Mouse (Mus musculus) CD4-positive, CD25-positive, alpha-beta regulatory T cell, adult 2 months (primary cell): ENCODE measurements around the gene Adprhl1.

Source experiments
- DNase-seq: peaks from one replicate; pipeline ENCODE4 v3.0.0-alpha.2; 2012; ENCODE audit warnings: low read depth, low spot score

Adprhl1 gene

DNA sequence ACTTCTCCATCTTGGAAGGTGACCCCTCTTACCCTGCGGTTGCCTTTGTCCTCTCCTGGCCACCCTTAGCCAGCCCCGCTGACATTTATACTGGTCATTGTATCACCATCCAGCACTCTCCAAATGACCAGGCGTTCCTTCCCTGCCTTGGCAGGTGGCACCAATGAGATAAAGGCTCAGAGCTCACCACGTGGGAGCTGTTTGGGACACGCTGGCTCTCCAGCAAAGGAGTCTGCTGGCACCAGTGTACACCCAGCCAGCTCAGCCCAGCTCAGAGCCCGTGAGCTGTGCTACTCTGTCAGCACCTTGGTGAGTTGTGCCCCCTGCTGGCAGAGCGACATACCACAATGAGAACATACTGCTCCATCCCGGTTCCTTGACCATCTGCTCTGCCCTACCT lies at the start of gene Adprhl1:
TSS of gene Adprhl1 (minus strand) at position 144 of the 400 bp plus-strand sequence.
- peak; percentile 82 for DNase-seq

DNA sequence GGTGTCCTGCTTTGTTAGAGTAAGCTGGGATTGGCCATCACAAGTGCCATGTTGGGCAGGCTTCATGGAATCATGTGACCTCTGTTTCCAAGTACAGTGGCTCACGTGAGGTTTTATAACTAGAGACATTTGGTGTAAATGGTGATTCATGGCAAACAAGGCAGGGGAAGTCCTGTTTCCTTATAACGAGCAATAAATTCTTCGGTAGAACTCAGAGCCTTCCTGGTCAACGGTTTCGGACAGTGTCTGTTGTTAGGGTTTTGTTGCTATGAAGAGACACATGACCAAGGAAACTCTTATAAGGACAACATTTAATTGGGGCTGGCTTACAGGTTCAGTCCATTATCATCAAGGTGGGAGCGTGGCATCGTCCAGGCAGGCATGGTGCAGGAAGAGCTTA lies 47.1 kb upstream of the Adprhl1 start:
- DNase-seq, result no peak

DNA sequence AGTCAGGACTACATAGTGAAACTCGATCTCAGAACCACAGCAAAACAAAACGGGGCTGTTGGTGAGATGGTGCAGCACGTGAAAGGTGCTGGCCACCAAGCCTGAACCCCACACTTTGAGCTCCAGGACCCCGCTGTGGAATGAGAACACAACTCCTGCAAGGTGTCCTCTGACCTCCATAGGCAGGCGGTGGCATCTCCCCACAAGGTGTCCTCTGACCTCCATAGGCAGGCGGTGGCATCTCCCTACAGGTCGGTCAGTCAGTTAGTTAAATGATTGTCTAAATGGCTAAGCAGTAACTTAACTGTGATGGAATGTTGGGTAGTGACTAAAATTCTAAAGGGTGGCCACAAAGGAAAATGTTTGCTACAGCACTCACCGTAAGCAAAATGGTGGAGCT lies 45.6 kb upstream of the Adprhl1 start:
- DNase-seq, result no peak

DNA sequence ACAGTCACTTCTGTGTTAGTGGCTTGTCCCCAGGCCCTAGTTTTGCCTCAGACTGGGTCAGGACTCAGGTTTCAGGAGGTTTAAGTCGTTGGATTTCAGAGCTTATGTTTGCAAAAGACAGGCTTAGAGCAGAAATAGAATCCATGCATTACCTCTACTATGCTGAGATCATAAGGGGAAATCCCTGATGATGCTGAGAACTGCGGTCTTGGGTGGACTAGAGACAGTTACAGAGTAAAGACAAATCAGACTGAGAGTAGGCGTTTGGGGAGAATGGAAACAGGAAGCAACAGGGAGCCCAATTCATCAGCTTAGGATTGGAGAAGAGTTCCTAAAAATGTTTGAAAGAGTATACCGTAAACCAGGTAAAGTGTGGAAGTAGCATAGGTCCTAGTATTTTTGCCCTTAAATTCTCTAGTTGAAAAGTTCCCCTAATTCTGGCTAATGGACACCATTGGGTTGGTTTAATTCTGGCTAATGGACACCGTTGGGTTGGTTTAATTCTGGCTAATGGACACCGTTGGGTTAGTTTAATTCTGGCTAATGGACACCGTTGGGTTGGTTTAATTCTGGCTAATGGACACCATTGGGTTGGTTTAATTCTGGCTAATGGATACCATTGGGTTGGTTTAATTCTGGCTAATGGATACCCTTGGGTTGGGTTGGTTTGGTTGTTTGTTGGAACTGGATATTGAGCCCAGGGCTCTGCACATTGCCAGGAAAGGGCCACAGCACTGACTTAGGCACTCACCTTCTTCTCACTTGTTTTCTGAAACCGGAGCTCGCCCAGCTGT lies 39.9 kb upstream of the Adprhl1 start:
- peak; percentile 53 for DNase-seq

DNA sequence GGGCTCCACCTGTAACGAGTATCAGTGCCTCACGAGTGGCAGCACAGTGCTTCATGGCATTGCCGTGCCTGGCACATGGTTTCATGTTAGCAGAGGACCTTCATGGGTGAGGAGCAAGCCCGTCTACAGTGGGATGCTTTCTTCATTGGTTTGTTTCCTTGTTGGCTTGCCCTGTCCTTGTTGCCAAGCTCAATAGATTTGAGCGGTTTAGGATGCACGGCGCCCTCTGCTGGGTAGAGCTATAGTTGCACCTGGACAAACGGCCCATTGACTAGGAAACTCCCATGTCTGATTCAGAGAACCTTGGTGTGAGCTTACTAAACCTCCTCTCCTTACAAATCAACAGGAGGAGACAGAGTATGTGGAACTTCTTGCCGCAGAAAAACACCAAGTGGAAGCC lies 38.4 kb upstream of the Adprhl1 start:
- DNase-seq, result peak; percentile 89

DNA sequence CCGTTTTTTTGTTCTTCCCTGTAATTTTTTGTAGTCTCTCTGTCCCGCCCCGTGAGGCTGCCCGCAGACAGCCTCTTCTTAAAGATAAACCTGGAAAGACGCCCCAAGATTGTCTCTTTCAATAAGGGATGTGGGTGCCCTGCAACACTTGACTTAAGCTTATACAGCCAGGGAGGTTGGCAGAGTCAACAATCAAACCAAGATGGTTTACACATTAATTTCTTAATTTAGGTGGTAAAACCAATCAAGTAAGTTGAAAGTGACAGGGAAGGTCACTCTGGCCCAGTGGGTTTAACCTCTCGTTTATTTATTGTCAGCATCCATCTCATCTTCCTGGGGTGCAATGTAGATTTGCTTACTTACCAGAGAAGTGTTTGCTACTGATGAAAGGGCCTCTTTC lies 34.7 kb upstream of the Adprhl1 start:
- peak; percentile 16 for DNase-seq

DNA sequence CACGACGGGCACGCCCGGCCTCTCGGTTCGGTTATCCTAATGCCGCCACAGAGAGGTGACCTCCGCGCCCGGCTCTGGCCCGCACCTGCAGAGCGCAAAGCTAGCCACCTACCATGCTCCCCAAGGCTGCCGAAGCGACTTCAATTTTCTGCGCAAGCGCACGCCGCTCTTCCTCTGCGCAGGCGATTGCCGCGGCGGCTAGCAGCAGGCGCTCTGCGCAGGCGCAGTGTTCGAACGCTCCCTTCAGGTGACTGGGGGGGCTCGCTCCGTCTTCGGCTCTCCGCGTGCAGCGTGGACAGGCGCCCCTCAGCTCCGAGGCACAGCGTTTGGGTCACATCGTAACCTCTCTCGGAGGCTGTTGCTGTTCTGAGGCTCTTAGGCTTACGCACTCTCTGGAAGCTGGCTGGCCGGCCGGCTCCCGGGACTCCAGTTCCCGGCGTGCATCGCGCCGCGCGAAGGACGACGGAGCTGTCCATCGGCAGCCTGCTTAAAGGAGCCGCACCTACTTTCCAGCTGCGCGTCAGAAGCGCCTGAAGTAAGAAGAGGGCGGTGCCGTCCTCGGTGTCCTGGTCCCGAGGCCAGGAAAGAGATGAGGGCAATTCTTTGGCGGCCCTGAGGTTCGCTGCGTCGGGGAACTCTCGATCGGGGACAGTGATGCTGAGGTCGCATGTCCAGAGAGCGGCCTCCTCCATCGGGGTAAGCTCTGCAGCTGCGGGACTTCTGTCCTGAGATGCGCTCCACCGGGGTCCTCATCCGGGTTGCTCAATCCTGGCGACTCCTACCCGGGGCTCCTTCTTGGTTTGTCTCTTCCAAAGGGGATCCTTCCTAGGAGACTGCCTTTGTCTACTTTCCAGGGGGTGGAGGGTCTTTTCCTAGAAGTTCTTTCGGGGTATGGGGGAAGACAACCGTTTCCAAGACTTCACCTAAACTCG lies 34.0 kb upstream of the Adprhl1 start, which contains the start of the genes Dcun1d2 and Tmco3:
TSS of gene Dcun1d2 (minus strand) at position 440 of the 932 bp plus-strand sequence.
TSS of gene Tmco3 (plus strand) at position 499 of the 932 bp plus-strand sequence.
- DNase-seq, result peak; percentile 99

DNA sequence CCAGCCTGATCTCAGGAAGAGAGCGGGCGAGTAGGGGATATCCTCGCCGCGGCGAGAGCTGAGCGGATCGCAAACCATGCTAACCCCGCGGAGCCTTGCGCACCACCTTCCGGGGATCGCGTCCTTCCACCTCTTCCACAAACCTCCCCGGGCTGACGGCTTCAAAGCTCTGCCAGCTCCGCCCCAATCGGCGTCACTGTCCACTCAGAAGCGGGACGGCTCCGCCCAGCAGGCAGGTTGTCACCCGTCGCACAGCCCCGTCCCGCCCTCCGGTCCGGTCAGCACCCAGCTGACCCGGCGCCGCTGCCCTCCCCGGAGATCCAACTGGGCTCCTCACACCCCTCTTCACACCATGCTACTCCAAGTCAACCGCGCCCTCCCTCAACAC lies 33.3 kb upstream of the Adprhl1 start:
- peak; percentile 87 for DNase-seq

DNA sequence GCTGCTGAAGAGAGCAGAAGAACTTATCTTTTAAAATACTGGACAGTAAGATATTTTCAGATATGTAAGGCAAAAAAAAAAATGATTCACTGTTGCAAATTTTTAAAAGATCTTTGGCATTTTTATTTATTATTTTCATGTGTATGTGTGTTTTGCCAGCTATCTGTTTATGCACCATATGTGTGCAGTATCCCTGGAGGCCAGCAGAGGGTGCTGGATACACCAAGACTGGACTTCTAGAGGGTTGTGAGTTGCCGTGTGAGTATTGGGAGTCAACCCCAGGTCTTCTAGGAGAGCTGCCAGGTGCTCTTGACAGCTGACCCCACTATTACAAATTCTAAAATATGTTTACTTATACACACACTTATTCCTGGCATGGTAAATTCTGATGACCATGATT lies 29.2 kb upstream of the Adprhl1 start:
- peak; percentile 21 for DNase-seq

DNA sequence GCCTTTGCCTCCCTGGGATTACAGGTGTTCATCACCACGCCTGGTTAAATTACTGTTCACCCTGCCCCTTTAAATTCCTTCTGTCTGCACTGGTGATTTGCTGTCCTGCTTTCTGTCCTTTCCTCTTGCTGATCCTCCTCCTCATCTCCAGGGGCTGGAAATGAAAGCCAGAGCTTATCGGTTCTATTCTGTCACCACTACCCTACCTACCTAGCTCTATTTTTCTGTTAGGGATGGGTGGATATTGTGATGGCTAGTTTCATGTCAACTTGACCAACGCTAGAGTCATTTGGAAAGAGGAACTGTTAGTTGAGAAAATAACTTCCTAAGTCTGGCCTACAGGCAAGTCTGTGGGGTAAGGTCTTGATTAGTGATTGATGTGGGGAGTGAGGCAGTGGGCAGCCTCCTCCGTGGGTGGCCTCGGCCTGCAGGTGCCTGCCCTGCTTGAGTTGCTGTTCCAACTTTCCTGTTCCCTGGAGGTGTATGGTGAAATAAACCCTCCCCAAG lies 23.0 kb upstream of the Adprhl1 start:
- DNase-seq, result no peak

DNA sequence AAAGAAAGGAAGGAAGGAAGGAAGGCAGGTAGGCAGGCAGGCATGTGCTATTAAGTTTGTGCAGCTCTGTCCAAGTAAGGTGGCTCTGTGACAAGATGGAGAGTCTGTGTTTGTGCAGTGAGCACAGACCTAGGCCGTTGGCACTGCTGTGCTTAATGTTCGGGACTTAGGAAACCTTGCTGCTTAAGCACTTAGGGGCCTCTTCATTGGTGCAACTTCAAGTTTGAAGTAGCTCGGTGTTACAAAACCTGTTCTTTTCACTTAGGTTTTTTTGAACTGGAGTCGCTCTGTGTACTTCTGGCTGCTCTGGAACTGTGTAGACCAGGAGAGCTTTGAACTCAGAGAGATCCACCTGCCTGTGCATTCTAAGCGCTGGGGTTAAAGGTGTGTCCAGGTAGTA lies 18.9 kb upstream of the Adprhl1 start:
- no peak for DNase-seq

DNA sequence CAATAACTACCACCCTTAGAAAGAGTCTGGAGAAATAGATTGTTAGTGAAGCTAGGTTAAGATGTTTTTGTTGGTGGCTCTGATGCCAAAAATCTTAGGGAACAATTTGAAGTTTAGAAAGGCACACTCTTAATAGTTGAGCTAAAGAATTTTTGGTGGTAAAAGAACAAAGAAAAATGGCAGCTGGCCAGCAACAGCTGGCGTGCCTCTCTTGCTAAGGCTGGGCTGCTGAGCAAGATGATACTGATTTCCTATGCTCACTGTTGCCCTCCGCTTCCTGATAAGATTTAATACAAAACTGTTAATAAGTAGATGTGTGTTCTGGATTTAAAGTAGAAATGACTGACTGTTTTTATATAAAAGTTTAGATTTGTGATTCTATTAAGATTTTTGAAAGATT lies 13.6 kb upstream of the Adprhl1 start:
- DNase-seq, result no peak

DNA sequence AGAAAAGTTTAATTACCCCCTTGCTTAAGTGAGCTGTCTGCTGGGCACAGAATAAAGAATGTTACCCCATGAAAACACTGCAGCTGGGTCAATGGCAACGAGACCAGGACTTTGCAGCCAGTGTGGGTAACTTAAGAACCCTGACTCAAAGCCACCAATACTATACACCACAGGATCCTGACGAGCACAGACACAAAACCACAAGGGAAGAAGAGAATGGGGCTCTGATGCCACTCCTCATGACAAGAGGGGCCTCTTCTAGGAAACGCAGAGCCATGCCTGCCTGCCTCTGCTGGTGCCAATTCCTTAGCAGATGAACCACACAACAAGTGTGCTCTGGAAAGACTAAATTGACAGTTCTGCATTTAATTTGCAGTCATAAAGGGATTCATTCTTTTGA lies 9.4 kb upstream of the Adprhl1 start:
- DNase-seq, result peak; percentile 34

DNA sequence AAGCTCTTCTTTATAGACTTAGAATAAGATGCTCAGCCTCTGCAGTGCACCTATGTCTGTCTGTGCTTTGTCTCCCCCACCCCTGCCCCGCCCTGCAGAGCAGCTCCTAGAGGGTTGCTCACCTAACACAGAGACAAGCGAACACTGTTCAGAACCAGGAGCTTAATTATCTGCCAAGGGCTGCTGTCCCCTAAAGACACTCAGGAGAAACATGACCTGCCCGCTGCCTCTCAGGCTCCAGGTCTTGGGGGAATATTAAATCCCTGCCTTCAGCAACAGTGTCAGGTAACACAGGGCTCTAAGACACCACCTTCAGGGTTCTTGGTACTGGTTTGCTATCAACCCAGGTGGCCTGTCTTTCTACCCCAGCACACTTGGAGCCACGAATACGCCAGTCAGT lies 549 bp downstream of the Adprhl1 start:
- no peak for DNase-seq

DNA sequence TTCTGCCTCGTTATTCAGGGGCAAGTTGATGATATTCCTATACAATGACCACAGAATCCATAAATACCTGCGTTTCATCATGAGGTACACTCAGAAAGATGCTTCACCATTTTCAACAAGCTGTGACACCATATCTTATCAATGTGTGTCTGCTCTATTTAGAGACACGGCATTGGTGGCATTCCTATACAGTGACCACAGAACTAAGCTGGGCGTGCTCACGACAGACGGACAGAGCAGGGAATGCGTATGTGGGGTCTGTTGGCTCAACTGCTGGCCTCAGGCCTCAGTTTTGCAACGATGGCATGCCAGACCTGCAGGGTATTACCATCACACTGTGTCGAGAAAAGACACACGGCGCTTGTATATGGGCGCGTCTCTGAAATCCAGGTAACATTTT lies 1.1 kb downstream of the Adprhl1 start:
- no peak for DNase-seq

DNA sequence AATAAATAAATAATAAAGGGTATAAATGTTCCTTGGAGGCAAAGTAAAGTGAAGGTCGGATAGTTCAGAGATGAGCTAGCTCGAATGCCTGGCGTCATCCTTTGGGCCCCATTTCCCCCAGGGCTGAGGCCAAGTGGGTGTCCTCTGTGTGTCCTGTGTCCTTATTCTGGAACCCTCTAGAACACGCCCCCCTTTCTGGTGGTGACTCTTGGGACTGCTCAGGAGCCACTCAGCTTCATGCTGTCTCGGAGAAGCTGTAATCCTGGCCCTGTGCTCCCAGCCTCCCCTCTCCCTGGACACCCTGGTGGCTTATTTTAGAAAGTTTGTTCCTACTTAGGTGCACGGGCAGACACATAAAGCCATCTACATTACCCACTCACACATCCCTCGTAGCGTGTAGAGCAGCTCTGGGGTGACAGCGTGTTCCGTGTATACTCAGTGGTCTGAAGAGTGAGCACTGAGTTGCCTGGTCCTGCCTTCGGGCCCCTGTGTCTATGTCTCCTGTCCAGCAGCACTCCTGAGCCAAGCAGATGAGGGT lies 9.6 kb downstream of the Adprhl1 start:
- DNase-seq, result no peak

DNA sequence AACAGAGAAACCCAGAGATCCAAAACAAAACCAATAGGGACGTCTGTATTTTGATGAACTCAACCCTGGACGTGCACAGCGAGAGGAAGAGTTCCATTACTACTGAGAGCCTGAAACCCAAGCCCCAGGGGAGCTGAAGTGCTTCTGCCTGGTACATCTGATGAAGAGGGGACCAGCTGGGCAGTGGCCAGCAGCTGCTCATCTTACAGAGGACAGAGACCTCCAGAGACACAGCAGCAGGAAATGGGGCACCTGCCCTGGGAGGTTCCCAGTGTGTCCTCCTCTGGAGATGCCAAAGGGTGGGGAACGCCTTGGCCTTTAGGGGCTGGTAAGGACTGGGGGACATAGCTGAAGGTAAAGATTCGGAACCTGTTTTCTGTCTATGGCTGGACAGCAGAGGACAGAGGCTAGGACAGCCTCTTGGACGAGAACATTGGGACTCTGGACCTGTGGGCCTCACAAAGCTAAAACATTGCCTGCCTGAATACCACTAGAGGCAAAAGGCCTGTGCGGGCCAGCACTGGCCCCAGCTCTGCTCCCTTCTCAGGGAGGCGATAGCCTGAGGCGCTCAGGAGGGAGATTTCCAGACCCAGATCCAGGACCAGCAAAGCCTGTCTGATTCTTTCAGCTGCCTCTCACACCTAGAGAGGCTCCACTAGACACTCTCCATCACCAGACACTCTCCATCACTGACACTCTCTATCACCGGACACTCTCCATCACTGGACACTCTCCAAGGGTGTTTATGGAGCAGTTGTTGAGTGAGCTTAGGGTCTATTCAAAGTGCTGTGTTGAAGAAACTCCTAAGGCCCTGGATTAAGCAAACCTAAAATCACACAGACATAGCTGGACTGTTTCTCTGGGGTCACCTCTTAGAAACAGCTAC lies 10.7 kb downstream of the Adprhl1 start:
- DNase-seq, result no peak

DNA sequence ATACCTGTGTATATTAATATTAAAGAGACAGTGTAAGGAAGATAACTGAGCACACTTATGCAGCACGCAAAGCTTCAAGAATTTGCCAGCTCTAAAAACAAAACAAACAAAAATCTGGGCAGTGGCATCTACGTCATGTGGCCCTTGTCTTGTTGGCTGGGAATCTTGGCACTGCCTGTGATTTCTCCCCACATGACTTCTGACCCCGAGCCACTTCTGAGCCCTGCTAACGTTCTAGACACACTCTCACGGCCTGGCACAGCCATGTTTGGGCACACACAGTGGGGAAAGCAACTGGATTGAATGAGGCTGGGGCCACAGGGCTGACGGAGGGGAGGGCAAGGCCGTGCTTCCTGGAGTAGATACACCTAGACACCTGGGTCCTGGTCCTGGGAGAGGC lies 13.3 kb downstream of the Adprhl1 start:
- DNase-seq, result no peak

DNA sequence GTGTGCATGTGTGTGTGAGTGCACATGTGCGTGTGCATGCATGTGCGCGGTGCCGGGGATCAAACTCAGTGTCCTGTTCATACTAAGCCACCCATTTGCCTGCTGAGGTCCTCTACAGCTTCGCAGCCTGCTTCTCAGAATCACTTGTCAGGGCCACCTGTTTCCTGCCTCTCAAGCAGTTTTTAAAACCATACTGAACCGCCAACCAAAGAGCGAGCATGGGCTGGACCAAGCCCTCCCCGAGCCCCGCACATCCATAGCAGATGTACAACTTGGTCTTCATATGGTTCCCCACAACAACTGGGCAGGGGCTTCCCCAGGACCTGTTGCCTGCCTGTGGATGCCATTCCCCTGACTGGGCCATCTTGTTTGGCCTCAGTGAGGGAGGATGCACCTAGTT lies 13.9 kb downstream of the Adprhl1 start:
- no peak for DNase-seq

DNA sequence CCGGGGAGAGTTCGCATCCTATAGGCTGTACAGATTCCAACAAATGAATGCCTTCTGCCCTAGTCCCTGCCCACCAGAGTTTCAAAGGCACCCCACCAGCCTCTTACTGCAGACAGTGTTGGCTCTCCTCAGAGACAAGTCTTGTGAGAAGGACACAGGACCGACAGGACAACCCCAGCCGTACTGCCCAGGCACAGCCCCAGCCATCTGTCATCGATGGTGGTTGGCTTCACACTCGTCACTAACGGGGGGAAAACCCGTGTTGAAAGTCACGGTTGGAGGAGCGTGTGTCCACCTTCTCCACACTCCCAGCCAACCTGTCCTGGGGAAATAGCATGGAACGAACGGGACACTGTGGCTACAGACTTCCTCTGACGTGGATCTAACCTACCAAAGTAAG lies 19.2 kb downstream of the Adprhl1 start:
- no peak for DNase-seq

DNA sequence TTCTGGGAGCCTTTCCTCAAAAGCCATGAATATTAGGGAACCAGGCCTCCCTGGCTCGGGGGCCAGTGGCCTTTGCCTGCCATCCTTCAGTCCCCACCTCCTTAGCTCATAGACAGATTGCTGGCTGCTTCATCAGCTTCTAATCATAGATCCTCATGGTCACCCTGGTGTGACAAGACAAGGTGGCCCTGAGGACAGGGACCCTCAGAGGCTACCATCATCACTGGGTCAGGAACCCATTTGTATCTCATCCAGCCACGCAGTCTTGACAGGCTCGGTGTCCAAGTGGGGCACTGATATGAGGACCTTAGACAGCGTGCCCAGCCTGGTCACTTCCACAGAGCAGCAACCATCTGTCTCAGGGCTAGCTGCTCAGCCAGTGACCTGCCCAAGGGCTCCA lies 23.5 kb downstream of the Adprhl1 start:
- no peak for DNase-seq
